Mouse (Mus musculus) liver, adult 2 months (tissue): ENCODE results near the gene Pou4f1. TPM values are rescaled to one million over a fixed set of nuclear protein-coding genes. Genes with fewer than 3 reads are reported as not detected.

Source experiments
- DNase-seq: peaks from one replicate; pipeline ENCODE4 v3.0.0-alpha.2; 2011; ENCODE audit warnings: low read depth, low spot score; ENCODE audit errors: extremely low read depth
- H3K27ac ChIP-seq: fragments of 200-500 bp; replicated peaks from 2 replicates; pipeline ENCODE4 v1.5.1; 2012; ENCODE audit warnings: low read depth, mild to moderate bottlenecking, control low read depth, inconsistent platforms, low read length; ENCODE audit not compliant: insufficient read depth
- H3K27me3 ChIP-seq: fragments of 200-500 bp; 2 replicates; pipeline ENCODE4 v1.6.1; 2012; ENCODE audit warnings: mild to moderate bottlenecking, moderate library complexity, low read length, inconsistent platforms; ENCODE audit not compliant: control insufficient read depth, insufficient read depth
- H3K36me3 ChIP-seq: fragments of 200-500 bp; 2 replicates; pipeline ENCODE4 v1.6.1; 2012; ENCODE audit warnings: low read length, inconsistent platforms; ENCODE audit not compliant: control insufficient read depth, insufficient read depth
- H3K4me1 ChIP-seq: fragments of 200-500 bp; 2 replicates; pipeline ENCODE4 v1.6.1; 2011; ENCODE audit warnings: low read length; ENCODE audit not compliant: control insufficient read depth, insufficient read depth
- H3K4me3 ChIP-seq: fragments of 200-500 bp; 2 replicates; pipeline ENCODE4 v1.5.1; 2011; ENCODE audit warnings: low read depth, mild to moderate bottlenecking, control low read depth, low read length, moderate library complexity; ENCODE audit not compliant: insufficient read depth
- H3K79me2 ChIP-seq: fragments of 200-500 bp; 2 replicates; pipeline ENCODE4 v1.6.1; 2012; ENCODE audit warnings: inconsistent platforms, mild to moderate bottlenecking, low read length, moderate library complexity; ENCODE audit not compliant: control insufficient read depth, insufficient read depth
- H3K9ac ChIP-seq: fragments of 200-500 bp; 2 replicates; pipeline ENCODE4 v1.6.1; 2012; ENCODE audit warnings: low read depth, mild to moderate bottlenecking, control low read depth, inconsistent platforms, low read length
- CTCF ChIP-seq: fragments of 200-500 bp; IDR thresholded peaks from 2 replicates; pipeline ENCODE4 v1.5.1; 2011; ENCODE audit warnings: low read depth, low read length, control low read depth
- POLR2A ChIP-seq: fragments of 200-500 bp; IDR thresholded peaks from 2 replicates; pipeline ENCODE4 v1.6.1; 2011; ENCODE audit warnings: low read length, control low read depth; ENCODE audit not compliant: insufficient read depth; ENCODE audit errors: extremely low read depth
- WGBS: fragments of 180-500 bp; shearing (Covaris S2); methylation state at CpG from one replicate; pipeline ENCODE4 v1.1.7; 2018; 5-methylcytosine and 5-hydroxymethylcytosine counted together
- polyA plus RNA-seq: library from polyadenylated mRNA; depleted of rRNA; stranded (reverse); fragments of >200 nt; gene quantifications from 2 replicates; pipeline ENCODE4 v1.2.3, GENCODE M21; 2012
- total RNA-seq: library from RNA; depleted of rRNA; stranded (reverse); fragments of >200 nt; gene quantifications from 2 replicates; pipeline ENCODE4 v1.2.3, GENCODE M21; 2014

Pou4f1 gene
- total and polyA plus RNA-seq, 2 experiments = not detected

- Histone ChIP-seq H3K9ac (no peak overlapping the region), H3K27ac (no peak overlapping the region), H3K79me2 (no peaks in the 10 kb centered on the region), H3K4me3 (no peak overlapping the region), H3K36me3 (no peaks in the 10 kb centered on the region), H3K27me3 (peaks cover 44% of the 10 kb centered on the region), H3K4me1 (peaks cover 3% of the 10 kb centered on the region)
- TF ChIP-seq CTCF (no peak), POLR2A (no peak)
- DNase-seq = no peak
- 5% methylated on average over 5 of the region's 5 CpGs for WGBS
Observed at GRCm38 (mm10) chr14:104464841-104465240, 3.0 kb downstream of the Pou4f1 start.

- no peak for DNase-seq
- H3K9ac ChIP-seq = no peak overlapping the region
- H3K27me3 ChIP-seq = peaks cover 48% of the 10 kb centered on the region
- H3K79me2 ChIP-seq = no peaks in the 10 kb centered on the region
- WGBS = 11% methylated on average over 5 of the region's 5 CpGs
- no peaks in the 10 kb centered on the region for H3K36me3 ChIP-seq
- peaks cover 3% of the 10 kb centered on the region for H3K4me1 ChIP-seq
- TF ChIP-seq POLR2A (no peak), CTCF (no peak)
- no peak overlapping the region for H3K27ac ChIP-seq
- no peak overlapping the region for H3K4me3 ChIP-seq
Observed at GRCm38 (mm10) chr14:104463631-104464250, 4.1 kb downstream of the Pou4f1 start.

DNA sequence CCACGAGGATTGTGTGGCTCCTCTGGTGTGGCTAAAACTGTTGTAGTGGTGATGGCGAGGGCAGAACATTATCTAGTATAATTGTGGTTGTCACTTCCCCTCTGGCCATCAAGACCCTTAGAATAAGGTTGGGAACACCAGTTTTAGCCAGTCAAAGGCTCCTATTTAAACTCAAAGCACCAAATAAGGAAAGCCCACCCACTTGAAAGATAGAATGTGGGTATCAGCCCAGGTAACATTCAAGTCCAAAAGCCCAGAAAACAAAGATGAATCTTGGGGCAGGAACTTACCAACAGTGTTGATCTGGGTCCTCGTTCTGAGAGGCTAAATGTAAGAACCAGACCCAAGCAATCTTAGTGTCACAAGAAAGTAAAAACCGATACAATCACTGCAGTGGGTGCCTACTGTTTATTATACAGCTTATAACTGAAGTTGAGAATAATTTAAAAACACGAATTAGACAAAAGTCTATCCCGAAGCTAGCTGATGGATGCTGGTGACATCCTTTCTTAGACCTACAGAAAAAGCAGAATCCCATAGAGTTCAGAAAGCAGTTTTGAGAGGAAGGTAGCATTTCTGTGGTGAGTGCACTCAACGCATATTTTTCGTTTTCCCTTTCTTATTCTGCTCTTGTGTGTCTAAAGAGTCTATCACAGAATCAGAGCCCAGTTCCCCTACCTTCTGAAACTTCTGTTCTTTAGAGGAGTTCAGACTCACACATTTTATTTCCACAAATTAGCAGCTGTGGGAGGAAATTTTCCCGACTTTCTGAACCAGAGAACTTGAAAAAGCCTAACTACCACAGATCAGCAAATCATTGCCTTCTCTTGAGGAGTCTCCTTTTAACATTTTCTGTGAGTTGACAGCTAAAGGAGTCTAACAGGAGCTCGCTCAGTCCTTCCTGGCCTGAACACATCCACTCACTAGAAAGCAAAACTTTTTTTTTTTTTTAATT, 6.2 kb downstream of the Pou4f1 start:
- no peaks in the 10 kb centered on the region for H3K79me2 ChIP-seq
- H3K27ac ChIP-seq = no peak overlapping the region
- H3K9ac ChIP-seq = no peak overlapping the region
- no peaks in the 10 kb centered on the region for H3K36me3 ChIP-seq
- TF ChIP-seq POLR2A (no peak), CTCF (no peak)
- WGBS = 4% methylated on average over 10 of the region's 10 CpGs
- H3K4me3 ChIP-seq = no peak overlapping the region
- peaks cover 34% of the 10 kb centered on the region for H3K27me3 ChIP-seq
- DNase-seq = no peak
- H3K4me1 ChIP-seq = peaks cover 3% of the 10 kb centered on the region; the same call in 1 of the 2 replicates

DNA sequence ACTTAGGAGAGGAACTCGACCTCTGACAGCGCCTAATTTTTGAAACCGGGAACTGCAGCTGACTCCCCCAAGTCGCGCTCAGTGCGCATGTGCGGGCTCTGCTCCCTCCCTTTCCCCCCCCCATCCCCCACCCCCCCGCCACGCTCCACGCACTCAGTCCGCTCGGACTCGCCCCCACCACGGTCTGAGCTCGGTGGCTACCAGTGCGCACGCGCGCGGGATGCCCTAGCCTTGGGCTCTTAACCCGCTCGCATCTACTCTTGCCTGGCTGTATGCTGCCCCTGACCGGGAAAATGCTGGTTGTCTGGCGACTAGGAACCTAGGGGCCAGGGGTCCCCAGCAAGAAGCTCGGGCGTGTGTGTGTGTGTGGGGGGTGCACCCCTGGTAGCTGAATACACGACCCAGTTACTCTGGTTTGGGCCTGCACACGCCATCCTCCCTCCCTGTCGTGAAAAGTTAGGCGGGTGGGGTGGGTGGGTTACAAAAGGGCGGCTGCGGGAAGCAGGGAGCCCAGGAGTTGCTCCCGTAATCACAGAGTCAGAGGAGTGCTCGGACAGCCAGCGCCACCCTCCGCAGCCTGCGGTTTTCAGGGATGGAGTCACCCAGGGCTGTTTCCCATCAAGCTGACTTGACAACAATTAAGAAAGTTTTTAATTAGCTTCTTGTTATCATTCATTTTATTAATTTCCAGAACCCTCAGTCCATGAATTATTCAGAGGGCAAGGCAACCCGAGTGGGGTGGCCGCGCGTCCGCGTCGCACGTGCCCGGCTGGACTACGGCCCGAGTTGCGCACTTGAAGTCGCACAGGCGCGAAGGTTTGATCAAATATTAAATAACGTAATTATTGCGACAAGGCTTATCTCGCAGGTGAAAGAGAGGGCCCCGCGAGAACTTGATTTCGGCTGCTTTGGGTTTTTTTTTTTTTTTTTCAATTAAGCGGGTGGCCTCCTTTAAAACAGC, 7.2 kb downstream of the Pou4f1 start:
- no peak for DNase-seq
- WGBS = 5% methylated on average over 58 of the region's 59 CpGs
- Histone ChIP-seq H3K79me2 (no peaks in the 10 kb centered on the region), H3K27ac (no peak overlapping the region), H3K36me3 (no peaks in the 10 kb centered on the region), H3K9ac (no peak overlapping the region), H3K4me1 (no peaks in the 10 kb centered on the region), H3K4me3 (no peak overlapping the region), H3K27me3 (peaks cover 24% of the 10 kb centered on the region)
- TF ChIP-seq CTCF (no peak), POLR2A (no peak)

DNA sequence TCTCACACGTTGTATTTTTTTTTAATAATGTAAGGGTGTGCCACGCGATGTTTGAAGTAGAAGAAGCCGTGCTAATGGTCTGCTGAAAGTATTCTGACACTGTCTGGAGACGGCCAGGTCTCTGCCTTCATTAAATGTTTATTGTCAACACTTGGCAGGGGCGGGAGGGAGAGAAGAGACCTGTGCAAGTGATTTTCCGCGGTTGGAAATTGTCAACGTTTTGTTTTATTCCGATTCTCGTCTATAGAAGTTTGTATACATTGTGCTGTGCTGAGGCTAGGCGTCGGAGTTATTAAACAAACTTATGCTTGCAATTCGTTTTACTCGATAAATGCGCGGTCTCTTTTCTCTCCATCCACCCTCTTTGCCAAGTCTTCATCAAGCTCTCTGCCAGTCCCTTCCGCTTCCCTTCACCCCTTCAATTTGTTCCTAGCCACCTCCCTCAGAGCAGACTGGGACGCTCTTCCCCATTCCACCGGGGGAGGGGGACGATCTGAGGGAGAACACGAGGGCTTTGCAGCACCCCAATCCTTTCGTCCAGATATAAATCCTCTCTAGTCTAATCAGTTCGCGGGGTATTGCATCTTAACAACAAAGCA, 8.2 kb downstream of the Pou4f1 start:
- Histone ChIP-seq H3K4me3 (no peak overlapping the region), H3K9ac (no peak overlapping the region), H3K79me2 (no peaks in the 10 kb centered on the region), H3K4me1 (no peaks in the 10 kb centered on the region), H3K27ac (no peak overlapping the region), H3K27me3 (peaks cover 17% of the 10 kb centered on the region), H3K36me3 (no peaks in the 10 kb centered on the region)
- WGBS = 4% methylated on average over 25 of the region's 25 CpGs
- TF ChIP-seq CTCF (no peak), POLR2A (no peak)
- no peak for DNase-seq
